Mouse (Mus musculus) liver, embryonic 13.5 days (tissue): Measurements from ENCODE around the gene Cyp2d40. TPM values are rescaled to one million over a fixed set of nuclear protein-coding genes. Genes with fewer than 3 reads are reported as not detected.
"Not testable (repeated sequence)": the region's sequence is repeated elsewhere in the genome, so short reads cannot be mapped to it uniquely, and the experiment has no call there.

ENCODE experiments used
- ATAC-seq: fragments of 200-750 bp; cut with Nextera tagmentation; 2 replicates; pipeline ENCODE4 v1.8.0; 2017; ENCODE audit warnings: low read depth, mild to moderate bottlenecking, moderate number of reproducible peaks, moderate library complexity
- DNase-seq: peaks from one replicate; pipeline ENCODE4 v3.0.0; 2022
- H3K27ac ChIP-seq: fragments of 300-500 bp; sonication (generic); 2 replicates; pipeline ENCODE4 v1.5.1; 2015; ENCODE audit warnings: moderate library complexity, mild to moderate bottlenecking, inconsistent platforms
- H3K27me3 ChIP-seq: fragments of 300-500 bp; sonication (generic); 2 replicates; pipeline ENCODE4 v1.6.1; 2015; ENCODE audit warnings: mild to moderate bottlenecking, inconsistent platforms
- H3K36me3 ChIP-seq: fragments of 300-500 bp; sonication (generic); 2 replicates; pipeline ENCODE4 v1.6.1; 2015; ENCODE audit warnings: mild to moderate bottlenecking, inconsistent platforms
- H3K4me1 ChIP-seq: fragments of 300-500 bp; sonication (generic); replicated peaks from 2 replicates; pipeline ENCODE4 v1.6.1; 2015; ENCODE audit warnings: inconsistent platforms
- H3K4me2 ChIP-seq: fragments of 300-500 bp; sonication (generic); 2 replicates; pipeline ENCODE4 v1.6.1; 2015; ENCODE audit warnings: inconsistent platforms, mild to moderate bottlenecking, moderate library complexity
- H3K4me3 ChIP-seq: fragments of 300-500 bp; sonication (generic); replicated peaks from 2 replicates; pipeline ENCODE4 v1.5.1; 2015; ENCODE audit warnings: mild to moderate bottlenecking, inconsistent platforms
- H3K9ac ChIP-seq: fragments of 300-500 bp; sonication (generic); 2 replicates; pipeline ENCODE4 v1.6.1; 2015; ENCODE audit warnings: mild to moderate bottlenecking, inconsistent platforms
- H3K9me3 ChIP-seq: fragments of 300-500 bp; sonication (generic); replicated peaks from 2 replicates; pipeline ENCODE4 v1.6.1; 2016; ENCODE audit warnings: inconsistent platforms
- WGBS: fragments of 180-500 bp; shearing (Covaris S2); methylation state at CpG from one replicate; pipeline ENCODE4 v1.1.7; 2015; ENCODE audit not compliant: insufficient replicate concordance; 5-methylcytosine and 5-hydroxymethylcytosine counted together
- microRNA-seq: library from miRNA; unstranded; fragments of <30 nt; microRNA quantifications from one replicate; pipeline ENCODE4, GENCODE M21; 2016
- polyA plus RNA-seq: library from polyadenylated mRNA; unstranded; fragments of >200 nt; fragmentation: Nextera tagmentation; extraction: Ambion mirVana; gene quantifications from 2 replicates; pipeline ENCODE4 v1.2.1, GENCODE M21; 2015

Cyp2d40 gene
- polyA plus RNA-seq, 1 experiment from 2014 or later = not detected

DNA sequence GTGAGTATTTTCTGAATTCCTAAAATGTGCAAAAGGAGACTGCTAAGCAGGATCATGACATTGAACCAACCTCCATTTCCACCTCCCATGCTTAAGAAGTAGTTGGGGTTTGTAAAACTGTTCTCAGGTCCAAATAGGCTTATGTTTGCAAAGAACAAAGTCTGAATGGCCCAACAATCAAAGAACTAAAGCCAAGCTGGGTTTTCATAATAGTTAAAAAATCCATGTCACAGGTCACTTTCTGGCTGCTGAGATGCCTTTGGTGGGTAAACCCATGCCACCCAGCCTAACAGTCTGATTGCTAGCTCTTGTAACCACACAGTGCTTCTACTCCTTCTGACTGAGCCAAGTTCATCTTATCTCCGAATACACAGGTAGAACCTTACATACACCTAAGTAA lies 20.6 kb upstream of the Cyp2d40 start:
- DNase-seq = no peak
- H3K4me3 ChIP-seq = no peak overlapping the region
- no peak overlapping the region for H3K9ac ChIP-seq
- WGBS = 47% methylated on average over 1 of the region's 1 CpGs
- H3K9me3 ChIP-seq = no peaks in the 10 kb centered on the region
- H3K27ac ChIP-seq = no peak overlapping the region
- no peaks in the 10 kb centered on the region for H3K27me3 ChIP-seq
- no peak for ATAC-seq
- H3K4me1 ChIP-seq = no peaks in the 10 kb centered on the region
- H3K4me2 ChIP-seq = no peak overlapping the region
- no peaks in the 10 kb centered on the region for H3K36me3 ChIP-seq

GRCm38 (mm10) chr15:82783800-82784199 lies 19.8 kb upstream of the Cyp2d40 start:
- Histone ChIP-seq H3K36me3 (no peaks in the 10 kb centered on the region), H3K4me1 (no peaks in the 10 kb centered on the region), H3K4me2 (no peak overlapping the region), H3K27ac (no peak overlapping the region), H3K27me3 (no peaks in the 10 kb centered on the region), H3K9ac (no peak overlapping the region), H3K4me3 (no peak overlapping the region), H3K9me3 (no peaks in the 10 kb centered on the region)
- ATAC-seq (no peak), DNase-seq (no peak)
- WGBS = 42% methylated on average over 1 of the region's 1 CpGs

DNA sequence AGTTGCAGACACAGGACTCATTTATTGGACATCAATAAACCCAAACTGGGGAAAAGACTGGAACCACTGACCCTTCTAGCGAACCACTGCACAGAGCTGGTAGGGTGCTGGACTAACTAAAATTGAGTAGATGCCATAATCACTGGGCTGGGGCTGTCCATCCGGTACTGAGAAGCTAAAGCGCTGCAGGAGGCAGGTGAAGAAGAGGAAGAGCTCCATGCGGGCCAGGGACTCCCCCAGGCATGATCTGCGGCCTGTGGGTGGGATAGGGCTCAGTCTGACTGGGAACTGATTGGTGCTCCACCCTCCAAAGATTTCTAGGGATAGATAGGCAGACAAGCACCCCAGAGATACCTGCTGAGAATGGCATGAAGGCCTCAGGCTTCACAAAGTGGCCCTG lies 13.9 kb upstream of the Cyp2d40 start:
- not testable (repeated sequence) for H3K4me1 ChIP-seq, DNase-seq, H3K9me3 ChIP-seq, H3K4me2 ChIP-seq, H3K36me3 ChIP-seq, H3K27ac ChIP-seq, H3K4me3 ChIP-seq, H3K27me3 ChIP-seq, ATAC-seq, H3K9ac ChIP-seq
- WGBS = 64% methylated on average over 5 of the region's 5 CpGs

DNA sequence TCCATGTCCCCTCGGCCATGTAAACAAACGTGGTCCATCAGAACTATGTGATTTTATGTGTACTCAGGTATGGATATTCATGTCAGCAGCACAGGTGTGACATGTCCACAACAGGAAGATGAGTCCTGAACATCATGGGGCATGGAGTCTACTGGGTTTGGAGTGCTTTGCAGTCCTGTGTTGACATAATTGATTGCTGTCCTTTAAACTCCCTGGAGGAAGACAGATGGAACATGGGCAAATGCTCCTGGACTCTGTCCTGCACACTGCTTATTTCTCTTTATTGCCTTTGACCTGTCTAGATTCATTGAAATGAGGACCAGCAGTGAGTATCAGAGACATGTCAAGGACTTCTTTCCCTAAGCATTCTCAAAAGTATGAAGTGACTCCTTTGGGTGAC lies 2.0 kb upstream of the Cyp2d40 start:
- no peak overlapping the region for H3K4me2 ChIP-seq
- H3K36me3 ChIP-seq = no peaks in the 10 kb centered on the region
- ATAC-seq (no peak), DNase-seq (no peak)
- H3K27ac ChIP-seq = no peak overlapping the region
- H3K4me1 ChIP-seq = no peaks in the 10 kb centered on the region
- no peak overlapping the region for H3K9ac ChIP-seq
- no peaks in the 10 kb centered on the region for H3K9me3 ChIP-seq
- 58% methylated on average over 2 of the region's 2 CpGs for WGBS
- no peak overlapping the region for H3K4me3 ChIP-seq
- H3K27me3 ChIP-seq = no peaks in the 10 kb centered on the region

DNA sequence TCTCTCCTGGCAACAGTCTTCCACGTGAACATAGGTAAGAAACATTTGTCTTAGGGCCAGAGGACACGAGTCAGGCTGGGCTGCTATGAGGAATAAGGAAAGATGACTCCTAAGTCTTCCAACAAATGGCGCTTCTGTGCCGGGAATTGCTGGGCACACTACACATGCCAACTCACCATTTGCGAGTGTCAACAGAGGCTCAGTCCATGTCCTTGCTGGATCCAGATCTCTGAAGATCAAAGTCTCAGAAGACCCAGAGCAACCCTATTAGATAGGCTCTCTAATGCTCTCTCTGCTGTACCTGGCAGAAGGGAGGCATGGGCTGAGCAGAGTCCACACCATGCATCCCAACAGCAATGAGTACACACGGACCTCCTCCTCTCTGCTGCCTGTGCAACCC lies 898 bp upstream of the Cyp2d40 start:
- DNase-seq = no peak
- no peak overlapping the region for H3K4me3 ChIP-seq
- ATAC-seq = no peak
- H3K27ac ChIP-seq = no peak overlapping the region
- H3K9me3 ChIP-seq = no peaks in the 10 kb centered on the region
- H3K9ac ChIP-seq = no peak overlapping the region
- WGBS = 57% methylated on average over 6 of the region's 6 CpGs
- H3K27me3 ChIP-seq = no peaks in the 10 kb centered on the region
- no peak overlapping the region for H3K4me2 ChIP-seq
- no peaks in the 10 kb centered on the region for H3K36me3 ChIP-seq
- H3K4me1 ChIP-seq = no peaks in the 10 kb centered on the region

DNA sequence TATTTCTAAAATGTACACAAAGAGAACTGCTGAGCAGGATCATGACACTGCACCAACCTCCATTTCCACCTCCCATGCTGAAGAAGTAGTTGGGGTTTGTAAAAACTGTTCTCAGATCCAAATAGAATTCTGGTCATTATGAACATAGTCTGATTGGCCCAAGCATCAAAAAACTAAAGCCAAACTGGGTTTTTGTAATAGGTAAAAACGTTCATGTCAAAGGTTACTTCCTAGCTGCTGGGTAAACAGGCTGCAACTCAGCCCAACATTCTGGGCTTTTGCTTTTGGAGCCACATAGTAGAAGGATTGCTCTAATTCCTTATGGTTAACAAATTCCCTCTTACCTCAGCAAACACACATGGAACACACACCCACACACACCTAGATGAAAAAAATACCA lies 15.8 kb downstream of the Cyp2d40 start:
- Histone ChIP-seq H3K4me2 (no peak overlapping the region), H3K9ac (no peak overlapping the region), H3K27me3 (no peaks in the 10 kb centered on the region), H3K27ac (no peak overlapping the region), H3K4me1 (no peaks in the 10 kb centered on the region), H3K36me3 (no peaks in the 10 kb centered on the region), H3K9me3 (no peaks in the 10 kb centered on the region), H3K4me3 (no peak overlapping the region)
- no peak for DNase-seq
- no peak for ATAC-seq
- 27% methylated on average over 1 of the region's 1 CpGs for WGBS

DNA sequence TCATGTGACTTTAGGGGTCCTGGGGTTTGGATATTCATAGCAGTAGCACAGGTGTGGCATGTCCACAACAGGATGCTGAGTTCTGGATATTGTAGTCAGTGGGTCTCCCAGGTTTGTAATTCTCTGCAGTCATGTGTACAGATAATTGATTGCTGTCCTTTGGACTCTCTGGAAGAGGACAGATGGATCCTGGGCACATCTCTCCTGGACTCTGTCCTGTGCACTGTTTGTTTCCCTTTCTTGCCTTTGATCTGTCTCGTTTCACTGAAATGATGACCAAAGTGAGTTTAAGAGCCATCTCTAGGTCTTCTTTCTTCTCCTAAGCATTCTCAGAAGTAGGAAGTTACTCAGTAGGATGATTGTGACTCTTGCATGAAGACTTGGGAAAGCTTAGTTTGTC lies 16.5 kb downstream of the Cyp2d40 start:
- H3K27me3 ChIP-seq = no peaks in the 10 kb centered on the region
- no peak overlapping the region for H3K4me2 ChIP-seq
- H3K27ac ChIP-seq = no peak overlapping the region
- no peak overlapping the region for H3K9ac ChIP-seq
- WGBS = 24% methylated on average over 1 of the region's 1 CpGs
- no peaks in the 10 kb centered on the region for H3K9me3 ChIP-seq
- no peaks in the 10 kb centered on the region for H3K4me1 ChIP-seq
- H3K36me3 ChIP-seq = no peaks in the 10 kb centered on the region
- H3K4me3 ChIP-seq = no peak overlapping the region
- DNase-seq (no peak), ATAC-seq (no peak)

- H3K4me1 ChIP-seq, ATAC-seq, DNase-seq, H3K4me3 ChIP-seq, H3K27ac ChIP-seq, H3K27me3 ChIP-seq, H3K9ac ChIP-seq, H3K4me2 ChIP-seq, H3K9me3 ChIP-seq, H3K36me3 ChIP-seq: not testable (repeated sequence)
- 67% methylated on average over 4 of the region's 4 CpGs for WGBS
Observed at GRCm38 (mm10) chr15:82733331-82733925, 30.6 kb downstream of the Cyp2d40 start.

Small RNA genes lying within 50 kb of the gene (microRNA-seq; reads per million reads assigned to microRNA genes)
- gene Gm27618 = not detected

Other genes starting within 250 kb of the Cyp2d40 start
- not detected in 2 replicates for gene Cyp2d12, start 209.1 kb downstream of the Cyp2d40 start, polyA plus RNA-seq
- not detected in 2 replicates for gene Cyp2d34, start 143.2 kb downstream of the Cyp2d40 start, polyA plus RNA-seq
- gene Cyp2d26, start 30.1 kb upstream of the Cyp2d40 start, polyA plus RNA-seq = 6.1 and 8.0 TPM in 2 replicates
- 3.0 and 3.1 TPM in 2 replicates for gene Tcf20, start 223.7 kb upstream of the Cyp2d40 start, polyA plus RNA-seq